ENCODE assay signal across 8 mouse cellular contexts in the genomic region with DNA sequence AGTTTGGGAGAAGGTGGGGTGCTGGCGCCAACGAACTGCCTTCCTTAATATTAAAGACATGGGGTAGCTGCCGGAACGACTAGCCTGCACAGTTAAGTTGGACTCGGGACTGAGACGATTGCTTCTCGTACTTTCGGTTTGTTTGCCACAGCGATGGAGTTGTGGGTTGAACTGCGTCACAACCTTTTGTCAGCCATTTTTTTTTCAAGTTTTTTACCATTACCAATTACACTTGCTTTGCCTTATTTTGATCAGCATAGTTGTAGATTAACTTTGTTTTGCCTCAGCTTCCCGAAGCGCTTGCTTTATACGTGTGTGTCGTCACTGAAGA. TPM values are rescaled to one million over a fixed set of nuclear protein-coding genes. Genes with fewer than 3 reads are reported as not detected.
DNase-seq lines count a peak whose midpoint lies in the region; ATAC-seq and TF ChIP-seq lines count a peak whose summit lies in the region.

No protein-coding gene starts in this region.

- H3K4me2 ChIP-seq in heart, embryonic 15.5 days = peak overlapping the region; percentile 97
- H3K4me2 ChIP-seq in hindbrain, embryonic 14.5 days (replicated peaks) = peak overlapping the region; percentile 97
- H3K4me2 ChIP-seq in midbrain, embryonic 12.5 days (replicated peaks) = peak overlapping the region; percentile 95

- H3K9me3 ChIP-seq in heart, embryonic 15.5 days (replicated peaks) = no peaks in the 10 kb centered on the region
- no peaks in the 10 kb centered on the region for H3K9me3 ChIP-seq in MEL (replicated peaks; ENCODE audit: insufficient read depth, low read length)
- H3K9me3 ChIP-seq in hindbrain, embryonic 14.5 days (ENCODE audit: control insufficient read depth, low read length) = no peaks in the 10 kb centered on the region
- H3K9me3 ChIP-seq in midbrain, embryonic 12.5 days = no peaks in the 10 kb centered on the region

- TF ChIP-seq EP300 in MEL (IDR thresholded peaks at IDR 0.05; ENCODE audit: low read depth in 1 of 2, low read length in 2 of 2) = no peak

- under 1% methylated on average over 14 of the region's 14 CpGs for WGBS in heart, embryonic 15.5 days
- WGBS in hindbrain, embryonic 14.5 days = 1% methylated on average over 14 of the region's 14 CpGs
- 2% methylated on average over 14 of the region's 14 CpGs for WGBS in midbrain, embryonic 12.5 days

- peak overlapping the region; percentile 74 for H3K4me3 ChIP-seq in heart, embryonic 15.5 days
- H3K4me3 ChIP-seq in MEL (ENCODE audit: control insufficient read depth in 1 of 2, insufficient read depth in 1 of 2, low read depth in 2 of 2, low read length in 2 of 2) = peak overlapping the region; percentile 67 to 70
- peak overlapping the region; percentile 48 for H3K4me3 ChIP-seq in hindbrain, embryonic 14.5 days (replicated peaks; ENCODE audit: low read length)
- peak overlapping the region; percentile 55 for H3K4me3 ChIP-seq in midbrain, embryonic 12.5 days

- no peak; a peak in 2 of 4 replicates for TF ChIP-seq POLR2A in MEL (IDR thresholded peaks at IDR 0.05; ENCODE audit: control insufficient read depth in 1 of 2, insufficient read depth in 1 of 2, low read depth in 1 of 2, low read length in 2 of 2, poor library complexity in 1 of 2)

- H3K27me3 ChIP-seq in heart, embryonic 15.5 days = no peaks in the 10 kb centered on the region
- H3K27me3 ChIP-seq in MEL (ENCODE audit: control insufficient read depth in 1 of 2, insufficient read depth in 2 of 2, low read length in 2 of 2) = no peaks in the 10 kb centered on the region
- no peaks in the 10 kb centered on the region for H3K27me3 ChIP-seq in hindbrain, embryonic 14.5 days (ENCODE audit: control insufficient read depth, insufficient read depth, low read length)
- no peaks in the 10 kb centered on the region for H3K27me3 ChIP-seq in midbrain, embryonic 12.5 days

- TF ChIP-seq RAD21 in MEL (IDR thresholded peaks at IDR 0.05; ENCODE audit: low read depth, low read length) = no peak

- peaks cover 25% of the 10 kb centered on the region for H3K4me1 ChIP-seq in heart, embryonic 15.5 days (replicated peaks)
- 0 out of 4 replicates have a peak, but pooled peaks cover 3% of the 10 kb centered on the region in 2 experiments for H3K4me1 ChIP-seq in MEL (ENCODE audit: control insufficient read depth in 1 of 2, insufficient read depth in 2 of 2, low read length in 2 of 2)
- H3K4me1 ChIP-seq in hindbrain, embryonic 14.5 days (replicated peaks; ENCODE audit: control insufficient read depth, insufficient read depth, low read length) = peaks cover 12% of the 10 kb centered on the region; the same call in 1 of the 2 replicates
- H3K4me1 ChIP-seq in midbrain, embryonic 12.5 days = peaks cover 28% of the 10 kb centered on the region

- peak overlapping the region; percentile 92 for H3K9ac ChIP-seq in heart, embryonic 15.5 days
- peak overlapping the region; percentile 85 for H3K9ac ChIP-seq in MEL (ENCODE audit: control insufficient read depth, low read depth, low read length, poor library complexity, severe bottlenecking)
- peak overlapping the region; percentile 63 for H3K9ac ChIP-seq in hindbrain, embryonic 14.5 days
- peak overlapping the region; percentile 69 for H3K9ac ChIP-seq in midbrain, embryonic 12.5 days (replicated peaks)

- no peak for DNase-seq in heart, postnatal 10 days
- no peak for DNase-seq in MEL (ENCODE audit: low read depth, low spot score)
- DNase-seq in hindbrain, embryonic 14.5 days (ENCODE audit: low spot score) = peak; percentile 64
- DNase-seq in gastrocnemius, adult 18-20 months (ENCODE audit: low spot score) = no peak
- no peak for DNase-seq in frontal cortex, postnatal 36 days (ENCODE audit: low spot score in 2 of 2)

- no peaks in the 10 kb centered on the region for H3K36me3 ChIP-seq in heart, embryonic 15.5 days
- H3K36me3 ChIP-seq in MEL (ENCODE audit: control insufficient read depth in 1 of 2, insufficient read depth in 2 of 2, low read length in 2 of 2) = peaks cover 0 to 22% of the 10 kb centered on the region in 2 experiments; a peak in 2 of 4 replicates
- no peaks in the 10 kb centered on the region for H3K36me3 ChIP-seq in hindbrain, embryonic 14.5 days (replicated peaks; ENCODE audit: control insufficient read depth, insufficient read depth)
- no peaks in the 10 kb centered on the region for H3K36me3 ChIP-seq in midbrain, embryonic 12.5 days

- peaks cover 1% of the 10 kb centered on the region; the same call in 1 of the 2 replicates for H3K79me2 ChIP-seq in MEL (ENCODE audit: control insufficient read depth, insufficient read depth, low read length, poor library complexity)

- no peak; the same call in 1 of the 2 replicates for ATAC-seq in heart, embryonic 15.5 days (replicated peaks; ENCODE audit: insufficient number of reproducible peaks, insufficient read depth, low FRiP score, low read depth)
- ATAC-seq in hindbrain, embryonic 14.5 days (ENCODE audit: low FRiP score) = peak; percentile 42
- no peak for ATAC-seq in midbrain, embryonic 12.5 days (ENCODE audit: low FRiP score, low read depth)
- no peak for ATAC-seq in megakaryocyte progenitor cell, adult 5-6 weeks (replicated peaks; ENCODE audit: poor library complexity)

- TF ChIP-seq CTCF in MEL (IDR thresholded peaks at IDR 0.05 in 2 of 3, conservative IDR thresholded peaks at IDR 0.05 in 1 of 3; ENCODE audit: control insufficient read depth in 1 of 3, insufficient read depth in 1 of 3, low read depth in 2 of 3, low read length in 3 of 3, poor library complexity in 1 of 3, severe bottlenecking in 1 of 3) = no peak

- H3K27ac ChIP-seq in heart, embryonic 15.5 days = peak overlapping the region; percentile 99
- peak overlapping the region; percentile 99 for H3K27ac ChIP-seq in MEL (ENCODE audit: control insufficient read depth, low read depth, low read length)
- H3K27ac ChIP-seq in hindbrain, embryonic 14.5 days = peak overlapping the region; percentile 75
- peak overlapping the region; percentile 95 for H3K27ac ChIP-seq in midbrain, embryonic 12.5 days (replicated peaks)

- intact Hi-C loops in heart, postnatal 10 days (cut with DNase I) = loop anchor here (5.0 to 10.0 kb wide), 6 partner anchors 55 to 1915 kb away; a partner anchor contains a TSS

RNA-seq across cellular contexts. Expression of a gene that starts 1.3 kb away (rescaled TPM):
- 38.8 and 41.2 TPM in 2 replicates for polyA plus RNA-seq in heart, embryonic 15.5 days (2015; fragmentation: Nextera tagmentation; extraction: Ambion mirVana)
- total RNA-seq in heart, postnatal 10 days (2021) = 100 to 1,000 TPM; 299 to 383 TPM
- total RNA-seq in MEL (2012; rRNA removed) = 348 and 479 TPM in 2 replicates
- 1 to 10 TPM in 1 of 2 experiments, not detected in 1; 3.8 TPM for polyA plus RNA-seq in MEL (2012; ENCODE audit: insufficient read depth in 1 of 2, insufficient read length in 2 of 2, low read depth in 1 of 2, low replicate concordance in 2 of 2, missing spikeins in 1 of 2)
- polyA plus RNA-seq in hindbrain, embryonic 14.5 days (2014; fragmentation: Nextera tagmentation; extraction: Ambion mirVana) = 7.2 and 8.3 TPM in 2 replicates
- polyA plus RNA-seq in midbrain, embryonic 12.5 days (2016; fragmentation: Nextera tagmentation; extraction: Ambion mirVana) = 13.6 and 14.0 TPM in 2 replicates
- total RNA-seq in megakaryocyte progenitor cell, adult 5-6 weeks (2015) = 103 and 110 TPM in 2 replicates
- 686 and 791 TPM in 2 replicates for total RNA-seq in megakaryocyte progenitor cell, adult 5-6 weeks (2017)
- total RNA-seq in gastrocnemius, adult 18-20 months (2021) = 100 to 1,000 TPM; 157 to 219 TPM

RNA-seq across cellular contexts. Expression of a gene that starts 5.5 kb away (rescaled TPM):
- 2.0 and 4.1 TPM in 2 replicates for polyA plus RNA-seq in heart, embryonic 15.5 days (2015; fragmentation: Nextera tagmentation; extraction: Ambion mirVana)
- total RNA-seq in heart, postnatal 10 days (2021) = 100 to 1,000 TPM in 1 of 2 experiments, 10 to 100 TPM in 1; 84.0 to 101 TPM
- 1,651 and 2,239 TPM in 2 replicates for total RNA-seq in MEL (2012; rRNA removed)
- polyA plus RNA-seq in MEL (2012; ENCODE audit: insufficient read depth in 1 of 2, insufficient read length in 2 of 2, low read depth in 1 of 2, low replicate concordance in 2 of 2, missing spikeins in 1 of 2) = 1 to 10 TPM in 1 of 2 experiments, not detected in 1; 1.7 TPM
- 1.1 TPM in 1 of 2 replicates, not detected in the other for polyA plus RNA-seq in hindbrain, embryonic 14.5 days (2014; fragmentation: Nextera tagmentation; extraction: Ambion mirVana)
- polyA plus RNA-seq in midbrain, embryonic 12.5 days (2016; fragmentation: Nextera tagmentation; extraction: Ambion mirVana) = 7.9 and 9.3 TPM in 2 replicates
- 88.8 and 93.1 TPM in 2 replicates for total RNA-seq in megakaryocyte progenitor cell, adult 5-6 weeks (2015)
- 555 and 756 TPM in 2 replicates for total RNA-seq in megakaryocyte progenitor cell, adult 5-6 weeks (2017)
- not detected for total RNA-seq in gastrocnemius, adult 18-20 months (2021)

RNA-seq across cellular contexts. Expression of a gene that starts 6.6 kb away (rescaled TPM):
- polyA plus RNA-seq in heart, embryonic 15.5 days (2015; fragmentation: Nextera tagmentation; extraction: Ambion mirVana) = 1.2 and 1.9 TPM in 2 replicates
- 100 to 1,000 TPM; 105 to 106 TPM for total RNA-seq in heart, postnatal 10 days (2021)
- 2,278 and 3,150 TPM in 2 replicates for total RNA-seq in MEL (2012; rRNA removed)
- polyA plus RNA-seq in MEL (2012; ENCODE audit: insufficient read depth in 1 of 2, insufficient read length in 2 of 2, low read depth in 1 of 2, low replicate concordance in 2 of 2, missing spikeins in 1 of 2) = 1 to 10 TPM in 1 of 2 experiments, not detected in 1; 3.2 TPM
- polyA plus RNA-seq in hindbrain, embryonic 14.5 days (2014; fragmentation: Nextera tagmentation; extraction: Ambion mirVana) = 0.64 TPM in 1 of 2 replicates, not detected in the other
- 2.5 and 4.5 TPM in 2 replicates for polyA plus RNA-seq in midbrain, embryonic 12.5 days (2016; fragmentation: Nextera tagmentation; extraction: Ambion mirVana)
- total RNA-seq in megakaryocyte progenitor cell, adult 5-6 weeks (2015) = 232 TPM in 2 replicates
- 3,020 and 3,268 TPM in 2 replicates for total RNA-seq in megakaryocyte progenitor cell, adult 5-6 weeks (2017)
- 1 to 10 TPM; 1.3 to 1.4 TPM for total RNA-seq in gastrocnemius, adult 18-20 months (2021)

RNA-seq across cellular contexts. Expression of a gene that starts 11.0 kb away (rescaled TPM):
- polyA plus RNA-seq in heart, embryonic 15.5 days (2015; fragmentation: Nextera tagmentation; extraction: Ambion mirVana) = 15.3 and 20.4 TPM in 2 replicates
- 100 to 1,000 TPM; 166 to 169 TPM for total RNA-seq in heart, postnatal 10 days (2021)
- 2,219 and 2,780 TPM in 2 replicates for total RNA-seq in MEL (2012; rRNA removed)
- polyA plus RNA-seq in MEL (2012; ENCODE audit: insufficient read depth in 1 of 2, insufficient read length in 2 of 2, low read depth in 1 of 2, low replicate concordance in 2 of 2, missing spikeins in 1 of 2) = 1 to 10 TPM in 1 of 2 experiments, not detected in 1; 8.0 TPM
- 6.7 and 9.8 TPM in 2 replicates for polyA plus RNA-seq in hindbrain, embryonic 14.5 days (2014; fragmentation: Nextera tagmentation; extraction: Ambion mirVana)
- polyA plus RNA-seq in midbrain, embryonic 12.5 days (2016; fragmentation: Nextera tagmentation; extraction: Ambion mirVana) = 53.0 and 53.2 TPM in 2 replicates
- total RNA-seq in megakaryocyte progenitor cell, adult 5-6 weeks (2015) = 28.1 and 45.4 TPM in 2 replicates
- 2,397 and 3,405 TPM in 2 replicates for total RNA-seq in megakaryocyte progenitor cell, adult 5-6 weeks (2017)
- under 1 TPM in 1 of 2 experiments, not detected in 1; 0.82 TPM for total RNA-seq in gastrocnemius, adult 18-20 months (2021)

RNA-seq across cellular contexts. Expression of a gene that starts 12.2 kb away (rescaled TPM):
- 3.1 and 4.7 TPM in 2 replicates for polyA plus RNA-seq in heart, embryonic 15.5 days (2015; fragmentation: Nextera tagmentation; extraction: Ambion mirVana)
- total RNA-seq in heart, postnatal 10 days (2021) = 100 to 1,000 TPM; 221 to 266 TPM
- 1,725 and 2,102 TPM in 2 replicates for total RNA-seq in MEL (2012; rRNA removed)
- polyA plus RNA-seq in MEL (2012; ENCODE audit: insufficient read depth in 1 of 2, insufficient read length in 2 of 2, low read depth in 1 of 2, low replicate concordance in 2 of 2, missing spikeins in 1 of 2) = 1 to 10 TPM in 1 of 2 experiments, not detected in 1; 6.6 TPM
- polyA plus RNA-seq in hindbrain, embryonic 14.5 days (2014; fragmentation: Nextera tagmentation; extraction: Ambion mirVana) = 1.1 and 1.8 TPM in 2 replicates
- 14.7 and 16.1 TPM in 2 replicates for polyA plus RNA-seq in midbrain, embryonic 12.5 days (2016; fragmentation: Nextera tagmentation; extraction: Ambion mirVana)
- total RNA-seq in megakaryocyte progenitor cell, adult 5-6 weeks (2015) = 332 and 371 TPM in 2 replicates
- 579 and 647 TPM in 2 replicates for total RNA-seq in megakaryocyte progenitor cell, adult 5-6 weeks (2017)
- 1 to 10 TPM in 1 of 2 experiments, not detected in 1; 1.3 TPM for total RNA-seq in gastrocnemius, adult 18-20 months (2021)

Comparison
In these comparisons a context has a peak if more than half of its experiments do, and no peak if none do; other contexts are left out.
1. RNA of a gene that starts 5.5 kb away (total RNA-seq): 1,651 to 2,239 TPM in MEL, 88.8 to 756 TPM in megakaryocyte progenitor cell, adult 5-6 weeks and 84.0 to 101 TPM in heart, postnatal 10 days; not detected in gastrocnemius, adult 18-20 months; every median in the first group is over 10 times any median in the second.
2. RNA of a gene that starts 6.6 kb away (total RNA-seq): 232 to 3,268 TPM in megakaryocyte progenitor cell, adult 5-6 weeks, 2,278 to 3,150 TPM in MEL and 105 to 106 TPM in heart, postnatal 10 days; 1.3 to 1.4 TPM in gastrocnemius, adult 18-20 months; every median in the first group is over 10 times any median in the second.
3. Peak in every context shown above with its lines, with median percentiles within 50 percentile points of each other: H3K27ac ChIP-seq, H3K4me2 ChIP-seq, H3K4me3 ChIP-seq and H3K9ac ChIP-seq.